Mouse (Mus musculus) midbrain, embryonic 11.5 days (tissue): Measurements from ENCODE around the gene 4833439L19Rik. TPM values are rescaled to one million over a fixed set of nuclear protein-coding genes. Genes with fewer than 3 reads are reported as not detected.
A peak's percentile ranks its signal among the peaks of the same experiment; 100 is the strongest.

Experiments
- ATAC-seq: fragments of 200-750 bp; cut with Nextera tagmentation; 2 replicates; pipeline ENCODE4 v1.8.0; 2017; ENCODE audit warnings: moderate TSS enrichment, moderate library complexity; ENCODE audit not compliant: low FRiP score
- DNase-seq: peaks from one replicate; pipeline ENCODE4 v3.0.0; 2015; ENCODE audit warnings: low spot score; ENCODE audit errors: missing footprints
- H3K27ac ChIP-seq: fragments of 300-500 bp; sonication (generic); 2 replicates; pipeline ENCODE4 v1.5.1; 2014; ENCODE audit warnings: low read depth, low read length
- H3K27me3 ChIP-seq: fragments of 300-500 bp; sonication (generic); 2 replicates; pipeline ENCODE4 v1.6.1; 2014; ENCODE audit warnings: mild to moderate bottlenecking, low read length, moderate library complexity, mixed read lengths; ENCODE audit not compliant: control insufficient read depth, insufficient read depth
- H3K36me3 ChIP-seq: fragments of 300-500 bp; sonication (generic); 2 replicates; pipeline ENCODE4 v1.6.1; 2014; ENCODE audit warnings: mild to moderate bottlenecking, low read length, moderate library complexity, mixed read lengths; ENCODE audit not compliant: control insufficient read depth, insufficient read depth
- H3K4me1 ChIP-seq: fragments of 300-500 bp; sonication (generic); 2 replicates; pipeline ENCODE4 v1.6.1; 2014; ENCODE audit warnings: low read length; ENCODE audit not compliant: control insufficient read depth, insufficient read depth
- H3K4me2 ChIP-seq: fragments of 300-500 bp; sonication (generic); 2 replicates; pipeline ENCODE4 v1.6.1; 2014; ENCODE audit warnings: mild to moderate bottlenecking, moderate library complexity
- H3K4me3 ChIP-seq: fragments of 300-500 bp; sonication (generic); 2 replicates; pipeline ENCODE4 v1.5.1; 2014; ENCODE audit warnings: low read depth, low read length
- H3K9ac ChIP-seq: fragments of 300-500 bp; sonication (generic); 2 replicates; pipeline ENCODE4 v1.6.1; 2014; ENCODE audit warnings: low read length
- H3K9me3 ChIP-seq: fragments of 300-500 bp; sonication (generic); 2 replicates; pipeline ENCODE4 v1.6.1; 2016; ENCODE audit warnings: low read length; ENCODE audit not compliant: control insufficient read depth
- WGBS: fragments of 180-500 bp; shearing (Covaris S2); extraction: QIAGEN DNeasy Blood & Tissue Kit; methylation state at CpG from one replicate; pipeline ENCODE4 v1.1.7; 2014; 5-methylcytosine and 5-hydroxymethylcytosine counted together
- polyA plus RNA-seq: library from polyadenylated mRNA; unstranded; fragments of >200 nt; fragmentation: Nextera tagmentation; extraction: Ambion mirVana; gene quantifications from 2 replicates; pipeline ENCODE4 v1.2.1, GENCODE M21; 2014

The 4833439L19Rik gene
- polyA plus RNA-seq, 1 experiment from 2014 or later: 263 TPM

- WGBS: 0% methylated on average over 55 of the region's 55 CpGs
- peak within 1 kb of the TSS; percentile 91 for H3K9ac ChIP-seq
- H3K4me2 ChIP-seq: peak within 1 kb of the TSS; percentile 97
- H3K27me3 ChIP-seq: no peaks in the 10 kb centered on the region
- peak within 1 kb of the TSS; percentile 53; the same call in 1 of the 2 replicates for H3K27ac ChIP-seq
- H3K9me3 ChIP-seq: no peaks in the 10 kb centered on the region
- peak; percentile 97 for DNase-seq
- peak; percentile 96 for ATAC-seq
- peaks cover 8% of the 10 kb centered on the region for H3K4me1 ChIP-seq
- H3K4me3 ChIP-seq: peak within 1 kb of the TSS; percentile 94
- peaks cover 4% of the 10 kb centered on the region; the same call in 1 of the 2 replicates for H3K36me3 ChIP-seq
Observed at GRCm38 (mm10) chr13:54574854-54575481, 9.7 kb upstream of the 4833439L19Rik start, which contains the start of gene Arl10. Gene Arl10, plus strand, starts transcription at chr13:54575015.

- 73% methylated on average over 4 of the region's 4 CpGs for WGBS
- Histone ChIP-seq H3K4me2 (no peak overlapping the region), H3K9ac (no peak overlapping the region), H3K4me3 (no peak overlapping the region), H3K27ac (no peak overlapping the region), H3K4me1 (peaks cover 8% of the 10 kb centered on the region), H3K36me3 (peaks cover 4% of the 10 kb centered on the region; the same call in 1 of the 2 replicates), H3K27me3 (no peaks in the 10 kb centered on the region), H3K9me3 (no peaks in the 10 kb centered on the region)
- no peak for DNase-seq
- ATAC-seq: no peak
Observed at GRCm38 (mm10) chr13:54572621-54573020, 7.4 kb upstream of the 4833439L19Rik start.

GRCm38 (mm10) chr13:54571637-54572036 is 6.4 kb upstream of the 4833439L19Rik start:
- WGBS: 31% methylated on average over 2 of the region's 2 CpGs
- H3K4me3 ChIP-seq: no peak overlapping the region
- H3K9ac ChIP-seq: no peak overlapping the region
- peaks cover 8% of the 10 kb centered on the region for H3K4me1 ChIP-seq
- H3K27me3 ChIP-seq: no peaks in the 10 kb centered on the region
- H3K36me3 ChIP-seq: no peaks in the 10 kb centered on the region
- no peak for ATAC-seq
- H3K4me2 ChIP-seq: no peak overlapping the region
- no peak overlapping the region for H3K27ac ChIP-seq
- DNase-seq: no peak
- H3K9me3 ChIP-seq: no peaks in the 10 kb centered on the region

DNA sequence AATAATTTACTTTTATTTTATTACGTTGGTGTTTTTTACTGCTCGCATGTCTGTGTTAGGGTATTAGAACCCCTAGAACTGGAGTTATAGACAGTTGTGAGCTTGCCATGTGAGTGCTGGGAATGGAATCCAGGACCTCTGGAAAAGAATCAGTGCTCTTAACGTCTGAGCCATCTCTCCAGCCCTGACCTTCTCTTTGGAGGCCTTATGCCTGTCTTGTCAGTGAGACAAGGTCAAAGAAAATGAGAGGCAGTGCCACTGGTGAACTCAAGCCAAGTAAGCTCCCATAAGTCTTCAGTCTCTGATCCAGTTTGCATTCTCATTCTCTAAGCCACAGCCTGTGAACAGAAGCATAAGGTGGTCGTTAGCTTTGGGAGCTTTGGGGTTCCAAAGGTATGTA is 5.5 kb upstream of the 4833439L19Rik start:
- no peaks in the 10 kb centered on the region for H3K27me3 ChIP-seq
- no peak overlapping the region for H3K27ac ChIP-seq
- no peak overlapping the region for H3K9ac ChIP-seq
- no peaks in the 10 kb centered on the region for H3K36me3 ChIP-seq
- no peak for ATAC-seq
- 75% methylated on average over 4 of the region's 4 CpGs for WGBS
- no peaks in the 10 kb centered on the region for H3K9me3 ChIP-seq
- H3K4me3 ChIP-seq: no peak overlapping the region
- H3K4me1 ChIP-seq: peaks cover 5% of the 10 kb centered on the region
- H3K4me2 ChIP-seq: no peak overlapping the region
- no peak for DNase-seq

- WGBS: 50% methylated on average over 1 of the region's 1 CpGs
- Histone ChIP-seq H3K27me3 (no peaks in the 10 kb centered on the region), H3K27ac (no peak overlapping the region), H3K36me3 (no peaks in the 10 kb centered on the region), H3K4me1 (peaks cover 5% of the 10 kb centered on the region), H3K4me2 (no peak overlapping the region), H3K9ac (no peak overlapping the region), H3K4me3 (no peak overlapping the region), H3K9me3 (no peaks in the 10 kb centered on the region)
- no peak for DNase-seq
- ATAC-seq: no peak
Observed at GRCm38 (mm10) chr13:54569282-54569681, 4.0 kb upstream of the 4833439L19Rik start.

DNA sequence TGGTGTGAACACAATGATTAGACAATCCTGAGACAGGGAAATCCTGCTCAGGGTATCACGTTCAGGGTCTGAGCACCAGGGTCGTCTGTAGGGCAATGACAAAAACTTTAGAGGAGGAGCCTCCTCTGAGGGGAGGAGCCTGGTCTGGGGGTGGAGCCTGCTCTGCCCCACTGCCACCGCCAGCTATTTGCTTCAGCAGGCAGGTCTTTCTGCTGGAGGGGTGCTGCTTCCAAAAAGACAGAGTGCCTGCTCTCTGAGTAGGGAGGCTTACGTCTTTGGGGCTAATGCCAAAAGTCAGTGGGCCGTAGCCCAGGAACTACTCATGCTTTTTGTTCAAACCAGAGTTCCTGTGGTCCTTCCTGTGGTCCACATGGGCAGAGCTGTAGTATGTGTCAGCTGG is 3.1 kb upstream of the 4833439L19Rik start:
- Histone ChIP-seq H3K4me2 (no peak overlapping the region), H3K27me3 (no peaks in the 10 kb centered on the region), H3K27ac (no peak overlapping the region), H3K4me3 (no peak overlapping the region), H3K9ac (no peak overlapping the region), H3K4me1 (peaks cover 10% of the 10 kb centered on the region), H3K9me3 (no peaks in the 10 kb centered on the region), H3K36me3 (no peaks in the 10 kb centered on the region)
- no peak for DNase-seq
- ATAC-seq: no peak
- 48% methylated on average over 5 of the region's 5 CpGs for WGBS

DNA sequence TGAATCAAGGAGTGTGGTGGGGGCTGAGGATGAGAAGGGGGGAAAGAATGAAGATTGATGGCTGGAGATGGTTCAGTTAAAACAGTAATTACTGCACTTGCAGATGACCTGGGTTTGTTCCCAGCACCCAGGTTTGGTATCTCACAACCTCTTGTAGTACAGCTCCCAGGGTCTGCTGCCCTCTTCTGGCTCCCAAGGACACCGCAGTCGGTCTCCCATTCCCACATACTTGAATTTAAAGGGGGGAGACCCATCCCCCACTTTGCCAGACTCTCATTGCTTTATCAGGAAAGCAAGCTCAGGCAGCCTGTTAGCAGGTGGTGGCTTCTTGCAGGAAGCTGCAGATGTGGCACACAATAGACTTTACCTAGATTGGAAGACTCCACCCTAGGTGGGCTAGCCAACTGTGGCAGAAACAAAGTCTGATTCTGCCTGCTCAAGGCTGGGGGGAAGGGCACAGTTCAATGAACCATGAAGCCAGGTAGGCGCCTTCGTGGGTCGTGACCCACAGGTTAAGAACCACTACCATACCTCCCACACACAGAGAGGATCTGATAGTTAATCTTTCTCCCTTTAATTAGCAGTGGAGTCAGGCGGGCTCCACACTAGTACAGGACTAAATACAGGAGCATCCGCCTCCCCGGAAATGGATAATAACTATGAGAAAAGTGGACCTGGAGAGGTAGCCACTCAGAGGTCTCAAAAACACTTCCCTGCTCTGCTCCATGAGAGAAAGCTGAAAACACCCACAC is 535 bp upstream of the 4833439L19Rik start:
- WGBS: 38% methylated on average over 8 of the region's 8 CpGs
- Histone ChIP-seq H3K36me3 (peaks cover 3% of the 10 kb centered on the region), H3K4me2 (peak overlapping the region; percentile 52), H3K4me3 (peak overlapping the region; percentile 92), H3K27me3 (no peaks in the 10 kb centered on the region), H3K9ac (peak overlapping the region; percentile 98; the same call in 1 of the 2 replicates), H3K9me3 (no peaks in the 10 kb centered on the region), H3K4me1 (peaks cover 10% of the 10 kb centered on the region), H3K27ac (no peak overlapping the region)
- ATAC-seq: peak; percentile 70; the same call in 1 of the 2 replicates
- peak; percentile 78 for DNase-seq

DNA sequence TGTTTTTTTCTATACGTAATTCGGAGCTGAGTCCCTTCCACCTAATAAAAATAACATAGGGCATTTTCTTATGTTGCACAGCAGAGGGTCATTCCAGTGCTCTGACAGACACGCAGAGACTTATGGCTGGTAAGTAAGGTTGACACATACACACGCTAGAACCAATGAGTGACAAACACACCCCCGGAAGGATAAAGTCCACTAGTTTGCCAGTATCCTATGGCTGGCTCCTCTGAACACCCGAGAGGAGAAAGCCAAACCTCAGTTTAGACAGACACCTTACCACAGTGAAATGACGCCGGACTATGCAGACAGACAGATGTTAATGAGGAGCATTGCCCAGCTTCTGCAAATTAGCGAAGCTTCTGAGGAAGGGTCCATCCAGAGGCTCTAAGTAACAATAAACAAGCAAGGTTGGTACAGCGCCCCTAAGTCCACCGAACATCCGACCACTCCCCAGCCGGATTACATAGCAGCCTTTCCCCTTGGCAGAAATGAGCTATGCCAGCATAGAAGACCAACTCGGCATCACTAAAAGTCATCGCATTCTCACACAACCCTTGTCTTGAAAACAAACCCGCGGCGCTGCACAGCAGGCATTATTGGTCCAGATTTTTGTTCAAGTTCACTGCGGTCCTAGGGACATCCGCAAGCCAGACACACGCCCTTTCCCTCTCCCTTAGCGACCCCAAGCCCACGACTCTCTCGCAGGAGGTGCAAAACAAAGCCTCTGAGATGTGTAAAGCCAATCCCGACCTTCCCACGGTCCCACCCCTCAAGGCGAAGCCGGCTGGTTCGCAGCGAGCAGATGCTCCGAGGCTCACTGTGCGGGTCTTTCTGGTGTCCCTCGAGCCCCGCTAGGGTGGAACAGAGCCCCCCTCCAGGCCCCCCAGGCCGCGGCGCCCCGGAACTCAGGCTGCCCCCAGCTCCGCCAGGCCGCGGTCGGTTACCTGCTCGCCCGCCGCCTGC is 719 bp downstream of the 4833439L19Rik start:
- peaks cover 10% of the 10 kb centered on the region for H3K4me1 ChIP-seq
- ATAC-seq (peak; percentile 80; the same call in 1 of the 2 replicates), DNase-seq (peak; percentile 93)
- 14% methylated on average over 42 of the region's 45 CpGs for WGBS
- no peaks in the 10 kb centered on the region for H3K9me3 ChIP-seq
- H3K4me3 ChIP-seq: peak overlapping the region; percentile 92
- peak overlapping the region; percentile 53 for H3K27ac ChIP-seq
- peak overlapping the region; percentile 98 for H3K9ac ChIP-seq
- no peaks in the 10 kb centered on the region for H3K27me3 ChIP-seq
- peak overlapping the region; percentile 81 for H3K4me2 ChIP-seq
- peaks cover 10% of the 10 kb centered on the region for H3K36me3 ChIP-seq
